Comparison of ENCODE assay signal across 8 mouse cellular contexts in the genomic region with DNA sequence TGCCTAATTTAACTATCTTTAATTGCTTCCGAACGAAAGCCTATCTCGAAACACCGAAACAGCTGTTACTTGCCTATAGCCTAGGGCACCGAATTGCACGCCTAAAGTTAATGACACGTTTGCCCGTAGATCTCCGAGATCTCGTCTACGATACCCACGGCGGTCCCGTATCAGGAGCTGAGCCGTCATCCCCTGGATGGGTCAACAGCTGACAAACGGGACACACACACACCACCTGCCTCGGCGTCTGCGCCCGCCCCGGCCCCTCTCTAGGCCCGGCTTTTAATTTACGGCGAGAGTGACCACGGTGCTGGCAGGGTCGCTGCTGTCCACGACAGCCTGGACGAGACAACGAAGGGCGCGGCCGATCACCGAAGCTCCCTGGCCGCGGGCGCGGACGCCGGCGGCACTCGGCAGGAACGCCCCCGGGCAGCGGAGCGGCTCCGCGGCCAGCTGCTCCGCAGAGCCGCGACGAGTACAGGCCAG. TPM values are rescaled to one million over a fixed set of nuclear protein-coding genes. Genes with fewer than 3 reads are reported as not detected.
A peak's percentile ranks its signal among the peaks of the same experiment; 100 is the strongest.
DNase-seq lines count a peak whose midpoint lies in the region; ATAC-seq and TF ChIP-seq lines count a peak whose summit lies in the region.

No protein-coding gene starts in this region.

- H3K4me1 ChIP-seq in heart, embryonic 11.5 days (ENCODE audit: control insufficient read depth, insufficient read depth, low read length): peaks cover 15% of the 10 kb centered on the region
- H3K4me1 ChIP-seq in brown adipose tissue, adult 24 weeks (ENCODE audit: control insufficient read depth, insufficient read depth, insufficient read length, low read length): peaks cover 2% of the 10 kb centered on the region
- H3K4me1 ChIP-seq in hindbrain, postnatal 0 days (ENCODE audit: insufficient read depth, low read length): peaks cover 7% of the 10 kb centered on the region; the same call in 1 of the 2 replicates
- H3K4me1 ChIP-seq in midbrain, embryonic 12.5 days: peaks cover 15% of the 10 kb centered on the region

- H3K9ac ChIP-seq in heart, embryonic 11.5 days (ENCODE audit: low read depth, low read length): peak overlapping the region; percentile 99
- H3K9ac ChIP-seq in hindbrain, postnatal 0 days (replicated peaks; ENCODE audit: low read length): peak overlapping the region; percentile 99
- H3K9ac ChIP-seq in midbrain, embryonic 12.5 days (replicated peaks): peak overlapping the region; percentile 93

- TF ChIP-seq CTCF in hindbrain, postnatal 0 days (IDR thresholded peaks at IDR 0.05; ENCODE audit: low read depth): no peak

- peak overlapping the region; percentile 74 for H3K4me2 ChIP-seq in heart, embryonic 11.5 days
- peak overlapping the region; percentile 81 for H3K4me2 ChIP-seq in hindbrain, postnatal 0 days (ENCODE audit: low read depth, low read length)
- peak overlapping the region; percentile 74 for H3K4me2 ChIP-seq in midbrain, embryonic 12.5 days (replicated peaks)

- no peak for DNase-seq in heart, adult 11 months
- DNase-seq in 3T3-L1 (ENCODE audit: low read depth, low spot score): peak; percentile 59
- DNase-seq in hindbrain, postnatal 0 days (ENCODE audit: low spot score): peak; percentile 24
- no peak for DNase-seq in right cerebral cortex, postnatal 4 days
- no peak for DNase-seq in cerebellum, adult 9-11 months

- peak overlapping the region; percentile 97 for H3K4me3 ChIP-seq in heart, embryonic 11.5 days (ENCODE audit: low read depth, low read length)
- peak overlapping the region; percentile 78 for H3K4me3 ChIP-seq in brown adipose tissue, adult 24 weeks (ENCODE audit: insufficient read depth, low read depth, low read length)
- H3K4me3 ChIP-seq in hindbrain, postnatal 0 days (ENCODE audit: low read length): peak overlapping the region; percentile 93
- peak overlapping the region; percentile 75 for H3K4me3 ChIP-seq in midbrain, embryonic 12.5 days

- WGBS in heart, embryonic 11.5 days (ENCODE audit: insufficient replicate concordance): under 1% methylated on average over 51 of the region's 51 CpGs
- under 1% methylated on average over 50 of the region's 51 CpGs for WGBS in hindbrain, postnatal 0 days
- under 1% methylated on average over 51 of the region's 51 CpGs for WGBS in midbrain, embryonic 12.5 days

- H3K27me3 ChIP-seq in heart, embryonic 11.5 days (ENCODE audit: control insufficient read depth, insufficient read depth, low read length): no peaks in the 10 kb centered on the region
- H3K27me3 ChIP-seq in hindbrain, postnatal 0 days (ENCODE audit: insufficient read depth, low read length): no peaks in the 10 kb centered on the region
- no peaks in the 10 kb centered on the region for H3K27me3 ChIP-seq in midbrain, embryonic 12.5 days

- H3K27ac ChIP-seq in heart, embryonic 11.5 days (ENCODE audit: low read depth, low read length): peak overlapping the region; percentile 87
- H3K27ac ChIP-seq in brown adipose tissue, adult 24 weeks (replicated peaks; ENCODE audit: low read depth, low read length): peak overlapping the region; percentile 66
- peak overlapping the region; percentile 91 for H3K27ac ChIP-seq in hindbrain, postnatal 0 days
- peak overlapping the region; percentile 87 for H3K27ac ChIP-seq in midbrain, embryonic 12.5 days (replicated peaks)

- H3K9me3 ChIP-seq in heart, embryonic 11.5 days (replicated peaks; ENCODE audit: control insufficient read depth, low read length): no peaks in the 10 kb centered on the region
- no peaks in the 10 kb centered on the region for H3K9me3 ChIP-seq in hindbrain, postnatal 0 days (ENCODE audit: low read length)
- H3K9me3 ChIP-seq in midbrain, embryonic 12.5 days: no peaks in the 10 kb centered on the region

- peak; percentile 69 for ATAC-seq in heart, embryonic 11.5 days (replicated peaks; ENCODE audit: insufficient number of reproducible peaks, low FRiP score, low TSS enrichment)
- ATAC-seq in hindbrain, postnatal 0 days: peak; percentile 58; the same call in 1 of the 2 replicates
- peak; percentile 70 for ATAC-seq in midbrain, embryonic 12.5 days (ENCODE audit: low FRiP score, low read depth)

- H3K36me3 ChIP-seq in heart, embryonic 11.5 days (ENCODE audit: control insufficient read depth, insufficient read depth, low read length): no peaks in the 10 kb centered on the region
- H3K36me3 ChIP-seq in hindbrain, postnatal 0 days (ENCODE audit: insufficient read depth, low read length): no peaks in the 10 kb centered on the region
- no peaks in the 10 kb centered on the region for H3K36me3 ChIP-seq in midbrain, embryonic 12.5 days

RNA-seq across cellular contexts. Expression of a gene that starts 0.7 kb away (rescaled TPM):
- polyA plus RNA-seq in heart, embryonic 11.5 days (2014; fragmentation: Nextera tagmentation; extraction: Ambion mirVana): 176 and 180 TPM in 2 replicates
- 47.9 and 60.8 TPM in 2 replicates for polyA plus RNA-seq in brown adipose tissue, adult 24 weeks (2012; ENCODE audit: insufficient read depth, insufficient read length, missing spikeins)
- total RNA-seq in hindbrain, postnatal 0 days (2014; rRNA removed): 63.1 and 112 TPM in 2 replicates
- 204 and 211 TPM in 2 replicates for polyA plus RNA-seq in hindbrain, postnatal 0 days (2015; fragmentation: Nextera tagmentation; extraction: Ambion mirVana)
- 211 and 222 TPM in 2 replicates for polyA plus RNA-seq in midbrain, embryonic 12.5 days (2016; fragmentation: Nextera tagmentation; extraction: Ambion mirVana)

Comparison
In these comparisons a context has a peak if more than half of its experiments do, and no peak if none do; other contexts are left out.
1. DNase-seq: peak in 3T3-L1 (single experiment) and hindbrain, postnatal 0 days (single experiment); none in heart, adult 11 months (single experiment), right cerebral cortex, postnatal 4 days (single experiment) and cerebellum, adult 9-11 months (single experiment).
2. Peak in every context shown above with its lines, with median percentiles within 50 percentile points of each other: ATAC-seq, H3K27ac ChIP-seq, H3K4me2 ChIP-seq, H3K4me3 ChIP-seq and H3K9ac ChIP-seq.